Mouse (Mus musculus) small intestine, adult 2 months (tissue): Measurements from ENCODE around the gene Gm10376. TPM values are rescaled to one million over a fixed set of nuclear protein-coding genes. Genes with fewer than 3 reads are reported as not detected.
"Not testable (repeated sequence)": the region's sequence is repeated elsewhere in the genome, so short reads cannot be mapped to it uniquely, and the experiment has no call there.

Source experiments
- H3K27ac ChIP-seq: fragments of 200-500 bp; 2 replicates; pipeline ENCODE4 v1.5.1; 2012; ENCODE audit warnings: low read depth, low read length, control low read depth, inconsistent platforms; ENCODE audit not compliant: insufficient read depth
- H3K27me3 ChIP-seq: fragments of 200-500 bp; 2 replicates; pipeline ENCODE4 v1.6.1; 2012; ENCODE audit warnings: mild to moderate bottlenecking, moderate library complexity, low read length, inconsistent platforms; ENCODE audit not compliant: control insufficient read depth, insufficient read depth
- H3K36me3 ChIP-seq: fragments of 200-500 bp; 2 replicates; pipeline ENCODE4 v1.6.1; 2012; ENCODE audit warnings: mild to moderate bottlenecking, low read length, control low read depth, inconsistent platforms; ENCODE audit not compliant: control insufficient read depth, insufficient read depth
- H3K4me1 ChIP-seq: fragments of 200-500 bp; 2 replicates; pipeline ENCODE4 v1.6.1; 2012; ENCODE audit warnings: low read length, inconsistent platforms, mixed read lengths; ENCODE audit not compliant: control insufficient read depth, insufficient read depth, insufficient read length
- H3K4me3 ChIP-seq: fragments of 200-500 bp; 2 replicates; pipeline ENCODE4 v1.5.1; 2012; ENCODE audit warnings: low read depth, mild to moderate bottlenecking, control low read depth, inconsistent platforms, low read length, moderate library complexity
- WGBS: fragments of 180-500 bp; shearing (Covaris S2); methylation state at CpG from one replicate; pipeline ENCODE4 v1.1.7; 2018; 5-methylcytosine and 5-hydroxymethylcytosine counted together
- polyA plus RNA-seq: library from polyadenylated mRNA; depleted of rRNA; stranded (reverse); fragments of >200 nt; gene quantifications from 2 replicates; pipeline ENCODE4 v1.2.3, GENCODE M21; 2012; rRNA removed

Gm10376 gene
- not detected in 2 replicates for polyA plus RNA-seq

DNA sequence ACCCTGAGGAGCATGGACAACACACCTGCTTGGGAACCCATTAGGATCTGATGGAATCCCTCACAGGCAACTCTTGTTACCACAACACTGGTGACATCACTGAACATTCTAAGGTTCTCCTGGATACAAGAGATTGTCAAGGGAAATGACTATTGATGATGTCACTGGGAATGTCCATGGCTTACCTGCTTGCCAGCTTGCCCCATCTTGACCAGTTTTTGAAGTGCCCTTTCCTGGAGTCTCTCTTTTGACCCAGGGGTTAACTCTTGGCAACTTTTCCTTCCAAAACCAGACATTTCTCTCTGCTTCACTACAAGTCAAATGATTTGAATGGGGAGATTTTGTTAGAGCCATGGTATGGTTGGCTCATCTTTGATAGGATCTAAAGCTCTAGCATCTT is at the start of gene Gm10376:
Gm10376 (minus strand) TSS at position 101 of the 400 bp plus-strand sequence.
- not testable (repeated sequence) for H3K4me3 ChIP-seq

DNA sequence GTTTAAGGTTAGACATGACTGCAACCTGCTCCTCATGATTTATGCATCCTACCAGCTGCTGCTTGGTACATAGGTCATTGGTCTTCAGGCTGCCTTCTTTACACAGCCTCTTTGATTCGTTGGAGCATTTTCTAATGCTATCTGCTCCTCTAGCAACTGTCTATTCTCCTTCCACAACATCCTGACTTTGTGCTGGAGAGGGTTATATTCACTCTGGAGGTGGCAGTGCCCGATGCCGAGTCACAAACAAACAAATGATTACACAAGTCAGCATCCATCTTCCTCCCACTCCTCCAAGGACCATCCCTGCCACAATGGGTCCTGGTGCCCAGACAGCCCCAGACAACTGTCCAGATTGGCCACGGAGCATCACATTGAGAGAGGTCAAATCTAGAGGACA is 44.8 kb upstream of the Gm10376 start:
- WGBS = 60% methylated on average over 4 of the region's 4 CpGs

More for the DNA sequence above, at the start of gene Gm10376:
- not testable (repeated sequence) for H3K4me1 ChIP-seq, H3K36me3 ChIP-seq, H3K27me3 ChIP-seq, H3K27ac ChIP-seq

GRCm38 (mm10) chr14:43058063-43058462 is 42.6 kb upstream of the Gm10376 start:
- not testable (repeated sequence) for H3K36me3 ChIP-seq, H3K27me3 ChIP-seq, H3K4me1 ChIP-seq, H3K4me3 ChIP-seq, H3K27ac ChIP-seq
- 70% methylated on average over 3 of the region's 3 CpGs for WGBS

More for the DNA sequence above, 44.8 kb upstream of the Gm10376 start:
- H3K4me1 ChIP-seq, H3K27ac ChIP-seq, H3K4me3 ChIP-seq, H3K36me3 ChIP-seq, H3K27me3 ChIP-seq: not testable (repeated sequence)

GRCm38 (mm10) chr14:42993524-42993923 is 21.9 kb downstream of the Gm10376 start, which contains the start of gene Gm8082:
Gm8082 (minus strand) TSS chr14:42993624.
- not testable (repeated sequence) for H3K4me1 ChIP-seq, H3K36me3 ChIP-seq, H3K27me3 ChIP-seq, H3K4me3 ChIP-seq, H3K27ac ChIP-seq
- WGBS = 100% methylated on average over 1 of the region's 1 CpGs

Other genes starting within 250 kb of the Gm10376 start
- not detected in 2 replicates for gene Gm3015, start 246.8 kb downstream of the Gm10376 start, polyA plus RNA-seq
- gene Gm10377, start 217.6 kb downstream of the Gm10376 start, polyA plus RNA-seq = not detected in 2 replicates
- gene Gm21977, start 162.2 kb downstream of the Gm10376 start, polyA plus RNA-seq = not detected in 2 replicates
- not detected in 2 replicates for gene Gm8082, start 22.0 kb downstream of the Gm10376 start, polyA plus RNA-seq
- gene Gm8094, start 61.0 kb upstream of the Gm10376 start, polyA plus RNA-seq = not detected in 2 replicates
- not detected in 2 replicates for gene Gm8104, start 85.0 kb upstream of the Gm10376 start, polyA plus RNA-seq
- not detected in 2 replicates for gene Gm7233, start 164.2 kb upstream of the Gm10376 start, polyA plus RNA-seq
- not detected in 2 replicates for gene Gm8122, start 219.7 kb upstream of the Gm10376 start, polyA plus RNA-seq
- not detected in 2 replicates for gene Gm8126, start 243.0 kb upstream of the Gm10376 start, polyA plus RNA-seq